Mouse (Mus musculus): ENCODE measurements around the gene Slc35e3. TPM values are rescaled to one million over a fixed set of nuclear protein-coding genes. Genes with fewer than 3 reads are reported as not detected.

Slc35e3 gene
- 18.3 and 18.6 TPM in 2 replicates for polyA plus RNA-seq (2015; fragmentation: Nextera tagmentation; extraction: Ambion mirVana)

DNA sequence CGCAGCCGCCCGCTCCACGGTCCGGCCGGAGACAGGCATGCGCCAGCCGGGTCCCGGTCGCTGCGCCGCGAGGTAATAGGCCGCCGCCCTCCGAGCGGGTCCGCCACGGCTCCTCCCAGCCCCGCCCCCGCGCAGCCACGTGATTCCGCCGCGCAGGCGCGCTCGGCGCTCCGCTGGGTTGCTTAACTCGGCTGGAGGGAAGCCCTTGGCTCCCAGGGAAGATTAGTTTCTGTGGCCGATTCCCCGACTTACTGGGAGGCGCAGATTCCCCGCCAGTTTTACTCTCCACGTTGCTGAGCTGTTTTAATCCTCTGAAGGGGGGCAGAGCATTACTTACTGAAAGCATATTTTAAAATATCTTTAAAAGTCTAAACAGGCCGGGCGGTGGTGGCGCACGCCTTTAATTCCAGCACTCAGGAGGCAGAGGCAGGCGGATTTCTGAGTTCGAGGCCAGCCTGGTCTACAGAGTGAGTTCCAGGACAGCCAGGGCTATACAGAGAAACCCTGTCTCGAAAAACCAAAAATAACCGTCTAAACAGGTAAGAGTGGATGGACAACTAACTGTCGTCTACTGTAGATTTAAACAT, at the start of gene Slc35e3:
Slc35e3 (minus strand) TSS at position 69 of the 587 bp plus-strand sequence.
- peak within 1 kb of the TSS; percentile 73 for H3K9ac ChIP-seq (ENCODE audit: low read length)
- H3K4me2 ChIP-seq (ENCODE audit: low read depth, low read length): peak within 1 kb of the TSS; percentile 90
- ATAC-seq (ENCODE audit: low read depth): peak; percentile 98
- no peaks in the 10 kb centered on the region for H3K27me3 ChIP-seq (ENCODE audit: control insufficient read depth, insufficient read depth, low read depth, low read length)
- WGBS: 13% methylated on average over 46 of the region's 46 CpGs
- H3K9me3 ChIP-seq (ENCODE audit: control insufficient read depth, low read length): peaks cover 3% of the 10 kb centered on the region; the same call in 1 of the 2 replicates
- peak within 1 kb of the TSS; percentile 80 for H3K27ac ChIP-seq (ENCODE audit: low read length)
- H3K4me1 ChIP-seq (replicated peaks; ENCODE audit: control insufficient read depth, insufficient read depth, low read length): peaks cover 14% of the 10 kb centered on the region; the same call in 1 of the 2 replicates
- H3K36me3 ChIP-seq (ENCODE audit: control insufficient read depth, insufficient read depth, low read length): peaks cover 22% of the 10 kb centered on the region
- H3K4me3 ChIP-seq (ENCODE audit: low read length): peak within 1 kb of the TSS; percentile 61

DNA sequence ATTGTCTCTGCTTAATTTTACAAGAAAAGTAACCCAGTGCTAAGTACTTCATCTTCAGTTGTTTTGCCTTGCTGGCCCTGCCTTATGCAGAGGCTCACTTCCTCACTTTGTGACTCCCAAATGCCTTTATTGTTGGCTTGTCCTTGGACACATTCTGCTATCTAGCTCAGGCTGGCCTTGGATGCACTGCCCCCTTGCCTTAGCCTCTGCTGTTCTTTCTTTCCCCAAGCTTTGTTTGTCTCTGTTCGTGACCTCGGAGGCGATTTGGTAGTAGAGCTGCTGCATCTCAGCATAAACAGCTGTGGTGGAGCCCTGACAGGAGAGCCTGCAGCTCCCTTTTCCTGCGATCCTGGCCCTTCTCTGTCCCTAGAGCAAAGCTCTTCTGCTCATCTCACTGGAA, 49.0 kb upstream of the Slc35e3 start:
- no peak overlapping the region for H3K27ac ChIP-seq (ENCODE audit: low read length)
- no peaks in the 10 kb centered on the region for H3K27me3 ChIP-seq (ENCODE audit: control insufficient read depth, insufficient read depth, low read depth, low read length)
- H3K36me3 ChIP-seq (ENCODE audit: control insufficient read depth, insufficient read depth, low read length): no peaks in the 10 kb centered on the region
- H3K4me2 ChIP-seq (ENCODE audit: low read depth, low read length): no peak overlapping the region
- peaks cover 17% of the 10 kb centered on the region for H3K4me1 ChIP-seq (replicated peaks; ENCODE audit: control insufficient read depth, insufficient read depth, low read length)
- no peak overlapping the region for H3K9ac ChIP-seq (ENCODE audit: low read length)
- no peak for ATAC-seq (ENCODE audit: low read depth)
- peaks cover 3% of the 10 kb centered on the region; the same call in 1 of the 2 replicates for H3K9me3 ChIP-seq (ENCODE audit: control insufficient read depth, low read length)
- WGBS: 68% methylated on average over 4 of the region's 4 CpGs
- H3K4me3 ChIP-seq (ENCODE audit: low read length): no peak overlapping the region

DNA sequence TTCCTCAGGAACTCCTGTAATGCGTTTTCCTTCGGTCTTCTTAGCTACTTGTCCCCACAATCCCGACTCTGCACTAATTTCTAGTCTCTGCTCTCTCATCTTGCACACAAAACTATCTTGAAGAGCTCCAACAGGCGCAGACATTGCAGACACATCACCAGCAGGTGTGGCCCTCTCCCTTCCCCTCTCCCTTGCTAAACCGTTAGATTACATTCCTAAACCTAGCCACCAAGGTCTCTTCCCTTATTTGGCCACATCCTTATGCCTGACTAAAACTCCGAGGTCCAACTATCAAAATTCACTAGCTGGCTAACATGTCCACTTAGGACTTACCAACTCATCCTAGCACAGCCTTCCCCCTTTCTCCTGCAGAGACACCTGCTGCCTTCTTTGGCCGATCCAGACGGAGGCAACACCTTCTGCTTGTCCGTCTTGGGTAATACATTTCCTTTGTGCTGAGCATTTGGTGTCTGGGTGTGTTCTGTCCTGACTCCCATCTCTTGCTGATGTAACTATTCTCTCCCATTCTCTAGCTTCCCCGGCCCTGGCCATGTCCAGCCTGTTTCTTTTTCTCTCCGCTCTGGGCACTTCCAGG, 47.4 kb upstream of the Slc35e3 start:
- Histone ChIP-seq H3K4me1 (replicated peaks; ENCODE audit: control insufficient read depth, insufficient read depth, low read length) (peaks cover 17% of the 10 kb centered on the region), H3K27ac (ENCODE audit: low read length) (peak overlapping the region; percentile 68; the same call in 1 of the 2 replicates), H3K36me3 (ENCODE audit: control insufficient read depth, insufficient read depth, low read length) (no peaks in the 10 kb centered on the region; the same call in 1 of the 2 replicates), H3K4me3 (ENCODE audit: low read length) (no peak overlapping the region), H3K4me2 (ENCODE audit: low read depth, low read length) (peak overlapping the region; percentile 56), H3K9ac (ENCODE audit: low read length) (no peak overlapping the region), H3K9me3 (ENCODE audit: control insufficient read depth, low read length) (peaks cover 3% of the 10 kb centered on the region; the same call in 1 of the 2 replicates), H3K27me3 (ENCODE audit: control insufficient read depth, insufficient read depth, low read depth, low read length) (no peaks in the 10 kb centered on the region)
- 60% methylated on average over 11 of the region's 11 CpGs for WGBS
- ATAC-seq (ENCODE audit: low read depth): no peak

DNA sequence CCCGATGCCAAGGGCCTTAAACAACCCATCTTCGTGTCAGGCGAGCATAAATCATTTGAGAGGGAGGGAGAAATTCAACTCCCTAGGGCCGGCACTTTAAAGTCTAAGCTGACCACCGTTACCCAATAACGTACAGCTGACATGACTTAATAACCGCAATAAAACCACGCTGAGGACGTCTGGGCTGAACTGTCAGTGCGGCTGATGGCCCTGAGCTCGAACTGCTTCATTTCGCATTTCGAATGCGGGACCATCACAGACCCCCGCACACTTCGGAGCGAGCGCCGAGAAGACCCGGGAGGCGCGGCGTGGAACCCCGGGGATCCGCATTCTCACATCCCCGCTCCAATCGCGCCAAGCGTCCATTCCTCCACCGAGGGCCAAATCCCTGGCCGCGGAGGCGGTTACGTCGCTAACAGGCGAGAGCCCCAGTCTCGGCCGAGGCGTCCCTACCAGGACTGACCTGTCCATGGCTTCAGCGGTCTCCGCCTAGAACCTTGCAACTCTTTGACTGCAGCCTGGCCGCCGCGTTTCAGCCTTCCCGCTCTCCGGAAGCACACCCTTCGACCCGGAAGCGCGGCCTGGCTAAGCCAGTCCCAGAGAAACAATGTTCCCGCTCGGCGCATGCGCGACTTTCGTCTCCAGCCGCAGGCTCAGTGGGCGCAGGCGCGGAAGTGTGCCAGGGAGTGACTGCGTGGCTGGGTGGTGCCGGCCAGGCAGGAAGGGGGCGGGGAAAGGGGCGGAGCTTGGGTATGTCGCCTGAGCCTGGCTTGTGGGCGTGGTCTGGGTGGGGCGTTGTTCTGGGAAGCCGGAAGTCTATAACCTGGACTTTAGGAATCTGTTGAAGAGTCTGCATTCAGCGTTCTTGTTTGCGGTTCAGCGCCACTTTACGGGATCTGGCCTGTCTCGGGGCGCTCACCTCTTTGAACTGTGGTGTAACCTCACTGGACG, 46.3 kb upstream of the Slc35e3 start, which contains the start of gene Nup107:
Nup107 (minus strand) TSS at position 565 of the 951 bp plus-strand sequence.
- Histone ChIP-seq H3K36me3 (ENCODE audit: control insufficient read depth, insufficient read depth, low read length) (peaks cover 4% of the 10 kb centered on the region), H3K4me1 (replicated peaks; ENCODE audit: control insufficient read depth, insufficient read depth, low read length) (peaks cover 17% of the 10 kb centered on the region), H3K27me3 (ENCODE audit: control insufficient read depth, insufficient read depth, low read depth, low read length) (no peaks in the 10 kb centered on the region), H3K4me2 (ENCODE audit: low read depth, low read length) (peak within 1 kb of the TSS; percentile 90), H3K27ac (ENCODE audit: low read length) (peak within 1 kb of the TSS; percentile 68), H3K4me3 (ENCODE audit: low read length) (peak within 1 kb of the TSS; percentile 83), H3K9me3 (ENCODE audit: control insufficient read depth, low read length) (peaks cover 3% of the 10 kb centered on the region; the same call in 1 of the 2 replicates), H3K9ac (ENCODE audit: low read length) (peak within 1 kb of the TSS; percentile 84)
- ATAC-seq (ENCODE audit: low read depth): peak; percentile 99
- WGBS: under 1% methylated on average over 70 of the region's 75 CpGs

DNA sequence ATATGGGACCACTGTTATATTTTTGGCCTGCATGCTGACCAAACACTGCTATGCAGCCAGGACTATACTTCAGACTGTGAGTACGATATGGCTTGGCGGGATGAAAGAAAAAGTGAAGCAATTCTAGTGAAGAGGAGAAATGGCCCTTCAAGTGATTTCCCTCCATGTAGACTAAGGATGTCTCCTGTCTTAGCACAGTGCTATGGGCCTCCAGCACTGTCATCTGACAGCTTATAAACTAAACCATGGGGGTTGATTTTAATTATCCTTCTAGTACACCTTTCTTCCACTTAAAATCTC, 45.0 kb upstream of the Slc35e3 start:
- no peaks in the 10 kb centered on the region for H3K27me3 ChIP-seq (ENCODE audit: control insufficient read depth, insufficient read depth, low read depth, low read length)
- peaks cover under 1% of the 10 kb centered on the region; the same call in 1 of the 2 replicates for H3K9me3 ChIP-seq (ENCODE audit: control insufficient read depth, low read length)
- no peak overlapping the region for H3K27ac ChIP-seq (ENCODE audit: low read length)
- ATAC-seq (ENCODE audit: low read depth): no peak
- peak overlapping the region; percentile 90 for H3K4me2 ChIP-seq (ENCODE audit: low read depth, low read length)
- H3K9ac ChIP-seq (ENCODE audit: low read length): 0 out of 2 replicates have a peak overlapping the region, but pooled peaks have one; percentile 0
- peaks cover 17% of the 10 kb centered on the region for H3K4me1 ChIP-seq (replicated peaks; ENCODE audit: control insufficient read depth, insufficient read depth, low read length)
- H3K4me3 ChIP-seq (ENCODE audit: low read length): peak overlapping the region; percentile 83
- H3K36me3 ChIP-seq (ENCODE audit: control insufficient read depth, insufficient read depth, low read length): peaks cover 13% of the 10 kb centered on the region
- 75% methylated on average over 2 of the region's 2 CpGs for WGBS

DNA sequence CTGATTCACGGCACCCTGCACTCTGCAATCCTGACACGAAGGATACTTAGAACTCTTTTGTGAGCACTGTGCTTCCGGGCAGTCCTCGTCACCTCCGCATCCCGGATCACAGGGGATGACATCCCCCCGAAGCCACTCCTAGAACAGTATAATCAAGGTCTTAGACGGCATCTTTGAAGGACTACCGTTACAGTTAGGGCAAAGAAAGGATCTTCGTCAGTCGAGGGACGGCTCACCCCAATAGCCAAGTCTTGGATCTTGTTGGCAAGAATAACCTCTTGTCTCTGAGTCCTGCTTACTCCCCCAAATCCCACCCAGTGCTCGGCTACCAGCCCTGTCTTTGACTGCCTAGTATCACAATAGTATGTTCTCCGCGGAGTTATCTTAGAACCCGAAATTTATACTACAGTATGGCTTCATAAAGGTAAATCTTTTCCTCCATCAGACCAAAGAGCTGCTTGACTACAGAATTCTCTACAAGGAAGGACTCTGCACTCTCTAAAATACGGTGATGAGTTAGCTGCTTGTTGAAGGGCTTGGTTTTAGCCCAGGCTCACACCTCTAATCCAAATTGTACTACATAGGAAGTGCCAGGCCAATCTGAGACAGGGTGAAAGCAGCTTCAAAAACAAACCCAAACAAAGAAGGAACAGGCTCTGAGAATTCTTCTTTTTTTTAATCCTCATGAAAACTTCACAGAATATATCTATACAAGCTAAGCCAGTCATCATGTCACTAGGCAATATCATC, 44.4 kb upstream of the Slc35e3 start:
- H3K4me3 ChIP-seq (ENCODE audit: low read length): no peak overlapping the region
- no peak for ATAC-seq (ENCODE audit: low read depth)
- H3K27me3 ChIP-seq (ENCODE audit: control insufficient read depth, insufficient read depth, low read depth, low read length): no peaks in the 10 kb centered on the region
- peaks cover 17% of the 10 kb centered on the region for H3K4me1 ChIP-seq (replicated peaks; ENCODE audit: control insufficient read depth, insufficient read depth, low read length)
- peaks cover 14% of the 10 kb centered on the region for H3K36me3 ChIP-seq (ENCODE audit: control insufficient read depth, insufficient read depth, low read length)
- H3K27ac ChIP-seq (ENCODE audit: low read length): no peak overlapping the region
- H3K9me3 ChIP-seq (ENCODE audit: control insufficient read depth, low read length): no peaks in the 10 kb centered on the region
- no peak overlapping the region for H3K9ac ChIP-seq (ENCODE audit: low read length)
- H3K4me2 ChIP-seq (ENCODE audit: low read depth, low read length): no peak overlapping the region
- WGBS: 91% methylated on average over 17 of the region's 17 CpGs

DNA sequence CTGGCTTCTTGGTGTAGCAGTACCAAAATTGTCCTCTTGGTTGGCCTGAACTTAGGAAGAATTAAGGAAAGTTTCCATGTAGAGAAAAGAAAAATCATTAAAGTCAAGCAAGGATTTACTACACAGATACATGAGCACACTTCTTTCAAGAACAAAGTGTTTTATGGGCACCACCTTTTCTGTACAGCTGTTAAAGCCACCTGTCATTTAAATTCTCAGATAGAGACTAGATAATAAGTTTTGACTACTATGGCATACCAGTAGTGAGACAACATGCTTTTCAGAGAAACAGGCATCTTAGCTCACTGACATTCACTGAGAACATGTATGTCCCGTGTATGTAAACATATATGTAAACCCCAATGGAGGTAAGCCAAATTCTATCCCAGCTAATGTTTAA, 43.8 kb upstream of the Slc35e3 start:
- Histone ChIP-seq H3K4me3 (ENCODE audit: low read length) (no peak overlapping the region), H3K27ac (ENCODE audit: low read length) (no peak overlapping the region), H3K27me3 (ENCODE audit: control insufficient read depth, insufficient read depth, low read depth, low read length) (no peaks in the 10 kb centered on the region), H3K4me1 (replicated peaks; ENCODE audit: control insufficient read depth, insufficient read depth, low read length) (peaks cover 17% of the 10 kb centered on the region), H3K4me2 (ENCODE audit: low read depth, low read length) (no peak overlapping the region), H3K36me3 (ENCODE audit: control insufficient read depth, insufficient read depth, low read length) (peaks cover 14% of the 10 kb centered on the region), H3K9ac (ENCODE audit: low read length) (no peak overlapping the region), H3K9me3 (ENCODE audit: control insufficient read depth, low read length) (no peaks in the 10 kb centered on the region)
- no peak for ATAC-seq (ENCODE audit: low read depth)
- 82% methylated on average over 1 of the region's 1 CpGs for WGBS

DNA sequence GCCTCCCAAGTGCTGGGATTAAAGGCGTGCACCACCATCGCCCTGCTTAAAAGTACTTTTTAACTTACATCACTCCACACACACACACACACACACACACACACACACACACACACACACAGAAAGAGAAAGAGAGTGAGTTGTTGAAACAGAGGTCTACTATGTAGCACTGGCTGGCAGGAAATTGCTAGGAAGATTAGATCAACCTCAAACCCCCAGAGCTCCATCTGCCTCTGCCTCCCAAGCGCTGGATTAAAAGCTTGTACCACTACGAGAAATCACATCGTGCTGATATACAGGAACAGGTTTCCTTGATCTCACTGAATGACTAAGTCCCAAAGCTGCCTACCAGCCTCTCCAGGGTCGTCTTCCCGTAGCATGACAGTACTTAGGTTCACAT, 38.5 kb upstream of the Slc35e3 start:
- Histone ChIP-seq H3K27ac (ENCODE audit: low read length) (no peak overlapping the region), H3K4me3 (ENCODE audit: low read length) (no peak overlapping the region), H3K9me3 (ENCODE audit: control insufficient read depth, low read length) (no peaks in the 10 kb centered on the region), H3K4me2 (ENCODE audit: low read depth, low read length) (no peak overlapping the region), H3K27me3 (ENCODE audit: control insufficient read depth, insufficient read depth, low read depth, low read length) (no peaks in the 10 kb centered on the region), H3K9ac (ENCODE audit: low read length) (no peak overlapping the region), H3K36me3 (ENCODE audit: control insufficient read depth, insufficient read depth, low read length) (peaks cover 44% of the 10 kb centered on the region), H3K4me1 (replicated peaks; ENCODE audit: control insufficient read depth, insufficient read depth, low read length) (no peaks in the 10 kb centered on the region)
- 96% methylated on average over 7 of the region's 7 CpGs for WGBS
- ATAC-seq (ENCODE audit: low read depth): no peak

Data from lung, embryonic 16.5 days (tissue).